Mouse (Mus musculus) C2C12 (cell line): ENCODE results near the gene Serpina1e. TPM values are rescaled to one million over a fixed set of nuclear protein-coding genes. Genes with fewer than 3 reads are reported as not detected.

Experiments used
- H3K27me3 ChIP-seq: one replicate; pipeline ENCODE4 v1.6.1; 2011; ENCODE audit not compliant: control insufficient read depth, insufficient read depth, insufficient read length
- H3K36me3 ChIP-seq: one replicate; pipeline ENCODE4 v1.6.1; 2011; ENCODE audit not compliant: control insufficient read depth, insufficient read depth
- H3K4me3 ChIP-seq: one replicate; pipeline ENCODE4 v1.5.1; 2011; ENCODE audit warnings: mild to moderate bottlenecking, control low read depth; ENCODE audit not compliant: poor library complexity, insufficient read depth, severe bottlenecking
- H3K79me2 ChIP-seq: one replicate; pipeline ENCODE4 v1.6.1; 2011; ENCODE audit not compliant: control insufficient read depth, insufficient read depth
- H3K79me3 ChIP-seq: one replicate; pipeline ENCODE4 v1.6.1; 2011; ENCODE audit warnings: low read depth, control low read depth
- H3ac ChIP-seq: one replicate; pipeline ENCODE3; 2011; ENCODE audit warnings: low read depth; ENCODE audit not compliant: control insufficient read depth, insufficient read length
- CEBPB ChIP-seq: IDR thresholded peaks from one replicate; pipeline ENCODE4 v1.6.1; 2011; ENCODE audit warnings: low read depth, mild to moderate bottlenecking, control low read depth, moderate library complexity
- CTCF ChIP-seq: IDR thresholded peaks from one replicate; pipeline ENCODE4 v1.5.1; 2011; ENCODE audit not compliant: control insufficient read depth, insufficient read depth, insufficient read length
- FOSL1 ChIP-seq: IDR thresholded peaks from one replicate; pipeline ENCODE4 v1.8.0; 2011; ENCODE audit warnings: mild to moderate bottlenecking, low read length; ENCODE audit not compliant: poor library complexity, insufficient read depth, severe bottlenecking
- MAX ChIP-seq: IDR thresholded peaks from one replicate; pipeline ENCODE4 v1.6.1; 2011; ENCODE audit warnings: mild to moderate bottlenecking, control low read depth
- MYOD1 ChIP-seq: IDR thresholded peaks from one replicate; pipeline ENCODE4 v1.6.1; 2011; ENCODE audit warnings: low read depth; ENCODE audit not compliant: control insufficient read depth, insufficient read length
- MYOG ChIP-seq: IDR thresholded peaks from one replicate; pipeline ENCODE4 v1.6.1; 2011; ENCODE audit not compliant: control insufficient read depth, insufficient read length; ENCODE audit errors: extremely low read depth
- USF1 ChIP-seq: IDR thresholded peaks from one replicate; pipeline ENCODE4 v1.6.1; 2011; ENCODE audit warnings: low read depth, mild to moderate bottlenecking, control low read depth, moderate library complexity
- polyA plus RNA-seq: library from polyadenylated mRNA; unstranded; fragments of >200 nt; fragmentation: generic; extraction: Trizol; gene quantifications from one replicate; pipeline ENCODE4 v1.2.1, GENCODE M21; 2012; ENCODE audit warnings: missing spikeins

Serpina1e gene
- polyA plus RNA-seq, 1 experiment = not detected

DNA sequence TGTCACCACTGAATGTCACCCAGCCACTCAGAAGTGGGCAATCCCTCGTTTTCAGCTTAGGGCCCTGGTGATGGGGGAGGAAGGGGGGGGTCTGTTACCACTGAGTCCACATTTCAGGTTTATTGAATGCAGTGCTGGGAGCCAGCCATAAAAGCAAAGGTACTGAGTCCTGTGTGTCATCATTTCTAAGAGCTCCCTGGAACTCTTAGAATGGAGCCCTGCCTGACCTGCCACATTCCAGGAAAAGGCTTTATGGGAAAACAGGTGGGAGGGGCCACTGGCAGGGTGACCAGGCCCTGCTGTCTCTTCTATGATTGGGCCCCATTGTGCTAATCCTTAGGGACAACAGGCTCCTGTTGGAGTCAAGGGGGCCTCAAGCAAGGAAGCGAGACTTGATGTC, 37.7 kb upstream of the Serpina1e start:
- no peak overlapping the region for H3ac ChIP-seq
- no peak overlapping the region for H3K4me3 ChIP-seq
- no peaks in the 10 kb centered on the region for H3K27me3 ChIP-seq
- TF ChIP-seq CTCF (no peak), MYOG (no peak), MAX (no peak), FOSL1 (no peak), CEBPB (no peak), USF1 (no peak), MYOD1 (no peak)
- H3K36me3 ChIP-seq = no peaks in the 10 kb centered on the region
- no peaks in the 10 kb centered on the region for H3K79me2 ChIP-seq
- H3K79me3 ChIP-seq = no peaks in the 10 kb centered on the region

DNA sequence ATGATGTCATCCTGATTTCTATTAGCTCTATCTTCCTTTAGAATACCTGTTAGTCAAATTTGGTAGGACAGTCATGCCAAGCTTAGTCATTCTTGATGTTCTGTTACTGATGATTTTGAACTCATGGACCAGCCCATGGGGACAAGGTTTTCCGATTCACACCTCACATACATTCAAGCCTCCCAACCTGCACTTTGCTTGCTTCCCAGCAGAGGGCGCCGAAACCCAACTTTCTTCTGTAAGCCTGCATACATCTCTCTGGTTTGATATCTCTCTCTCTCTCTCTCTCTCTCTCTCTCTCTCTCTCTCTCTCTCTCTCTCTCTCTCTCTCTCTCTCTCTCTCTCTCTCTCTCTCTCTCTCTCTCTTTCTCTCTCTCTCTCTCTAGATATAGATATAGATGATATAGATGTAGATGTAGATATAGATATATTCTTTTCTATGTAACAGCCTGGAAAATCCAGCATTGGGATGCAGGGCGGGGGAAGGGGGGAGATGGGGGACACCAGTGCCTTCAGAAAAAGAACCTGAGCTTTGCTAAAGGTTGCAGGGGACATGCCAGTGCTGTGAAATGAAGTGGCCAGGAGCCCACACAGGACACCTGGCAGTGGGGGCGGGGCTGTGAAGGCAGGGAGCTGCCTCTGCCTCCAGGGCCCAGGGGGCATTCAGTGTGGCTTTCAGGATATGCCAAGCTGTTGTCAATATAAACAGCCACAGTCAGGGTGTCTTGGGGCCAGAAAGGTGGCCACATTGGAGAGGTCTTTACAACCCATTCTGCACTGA, 36.7 kb upstream of the Serpina1e start:
- Histone ChIP-seq H3ac (no peak overlapping the region), H3K79me2 (no peaks in the 10 kb centered on the region), H3K4me3 (no peak overlapping the region), H3K36me3 (no peaks in the 10 kb centered on the region), H3K27me3 (no peaks in the 10 kb centered on the region), H3K79me3 (no peaks in the 10 kb centered on the region)
- TF ChIP-seq CTCF (peak; percentile 70), USF1 (no peak), MYOD1 (no peak)

DNA sequence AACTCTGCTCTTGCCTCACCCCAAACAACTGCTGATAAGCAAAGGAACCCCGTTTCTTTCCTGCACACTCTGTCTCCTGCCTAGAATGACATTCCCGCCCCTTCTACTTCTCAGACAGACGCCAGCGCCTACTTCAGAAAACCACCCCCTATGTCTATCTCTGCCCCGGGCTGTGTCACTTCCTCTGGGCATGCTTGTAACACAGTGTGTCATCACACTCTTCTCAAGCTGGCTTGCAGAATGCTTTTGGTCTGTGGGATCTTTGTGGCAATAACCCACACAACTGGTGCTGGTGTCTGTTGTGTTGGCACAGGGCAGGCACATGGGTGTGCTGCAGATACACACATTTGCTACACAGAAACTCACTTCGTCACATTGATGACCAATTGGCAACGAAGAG, 34.2 kb upstream of the Serpina1e start:
- Histone ChIP-seq H3K4me3 (no peak overlapping the region), H3K27me3 (no peaks in the 10 kb centered on the region), H3ac (no peak overlapping the region), H3K79me2 (no peaks in the 10 kb centered on the region), H3K36me3 (no peaks in the 10 kb centered on the region), H3K79me3 (no peaks in the 10 kb centered on the region)
- TF ChIP-seq MAX = no peak
- TF ChIP-seq USF1 = no peak
- TF ChIP-seq CTCF = no peak
- no peak for TF ChIP-seq CEBPB
- TF ChIP-seq FOSL1 = no peak
- no peak for TF ChIP-seq MYOD1
- no peak for TF ChIP-seq MYOG

DNA sequence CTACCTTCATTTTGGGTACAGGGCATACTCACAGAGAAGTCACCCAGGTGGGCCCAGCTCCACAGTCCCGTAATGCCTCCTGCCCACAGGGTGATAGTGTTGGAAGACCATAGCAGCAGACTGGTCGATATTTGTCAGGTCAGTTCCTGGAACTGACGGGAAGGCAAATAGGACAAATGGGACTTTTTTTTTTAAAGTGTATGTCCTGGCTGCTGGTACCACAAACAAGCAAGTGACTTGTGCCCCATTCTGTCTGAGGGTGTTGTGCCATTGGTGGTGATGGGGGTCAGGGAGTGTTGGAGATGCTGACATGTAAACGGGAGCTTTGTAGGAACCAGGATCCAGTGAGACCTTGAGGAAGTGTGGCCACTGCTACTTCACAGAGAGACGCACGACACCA, 31.1 kb upstream of the Serpina1e start, which contains the start of gene Serpina11:
Gene Serpina11, minus strand, starts transcription at position 101 of the 400 bp plus-strand sequence.
- TF ChIP-seq MYOD1 (no peak), MYOG (no peak), CTCF (no peak), USF1 (no peak), FOSL1 (no peak), MAX (no peak), CEBPB (no peak)
- Histone ChIP-seq H3K4me3 (no peak within 1 kb of the TSS), H3K79me3 (no peaks in the 10 kb centered on the region), H3K79me2 (no peaks in the 10 kb centered on the region), H3K27me3 (no peaks in the 10 kb centered on the region), H3ac (no peak within 1 kb of the TSS), H3K36me3 (no peaks in the 10 kb centered on the region)

DNA sequence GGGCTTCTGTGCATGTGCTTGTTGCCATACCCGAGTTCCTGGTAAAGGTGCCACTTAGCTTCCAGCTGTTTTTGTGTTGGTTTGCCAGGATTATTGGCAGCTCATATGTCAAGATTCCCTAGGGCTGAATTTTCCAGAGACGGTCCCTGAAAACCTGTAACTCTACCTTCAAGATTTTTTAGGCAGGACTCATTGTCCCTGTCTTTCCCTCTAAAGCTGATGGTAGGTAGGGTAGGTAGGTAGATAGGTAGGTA, 30.7 kb upstream of the Serpina1e start:
- no peaks in the 10 kb centered on the region for H3K27me3 ChIP-seq
- no peaks in the 10 kb centered on the region for H3K79me2 ChIP-seq
- H3K79me3 ChIP-seq = no peaks in the 10 kb centered on the region
- H3K4me3 ChIP-seq = no peak overlapping the region
- no peaks in the 10 kb centered on the region for H3K36me3 ChIP-seq
- no peak overlapping the region for H3ac ChIP-seq
- TF ChIP-seq MYOG (no peak), MYOD1 (no peak), CEBPB (no peak), MAX (no peak), USF1 (no peak), CTCF (no peak), FOSL1 (no peak)

DNA sequence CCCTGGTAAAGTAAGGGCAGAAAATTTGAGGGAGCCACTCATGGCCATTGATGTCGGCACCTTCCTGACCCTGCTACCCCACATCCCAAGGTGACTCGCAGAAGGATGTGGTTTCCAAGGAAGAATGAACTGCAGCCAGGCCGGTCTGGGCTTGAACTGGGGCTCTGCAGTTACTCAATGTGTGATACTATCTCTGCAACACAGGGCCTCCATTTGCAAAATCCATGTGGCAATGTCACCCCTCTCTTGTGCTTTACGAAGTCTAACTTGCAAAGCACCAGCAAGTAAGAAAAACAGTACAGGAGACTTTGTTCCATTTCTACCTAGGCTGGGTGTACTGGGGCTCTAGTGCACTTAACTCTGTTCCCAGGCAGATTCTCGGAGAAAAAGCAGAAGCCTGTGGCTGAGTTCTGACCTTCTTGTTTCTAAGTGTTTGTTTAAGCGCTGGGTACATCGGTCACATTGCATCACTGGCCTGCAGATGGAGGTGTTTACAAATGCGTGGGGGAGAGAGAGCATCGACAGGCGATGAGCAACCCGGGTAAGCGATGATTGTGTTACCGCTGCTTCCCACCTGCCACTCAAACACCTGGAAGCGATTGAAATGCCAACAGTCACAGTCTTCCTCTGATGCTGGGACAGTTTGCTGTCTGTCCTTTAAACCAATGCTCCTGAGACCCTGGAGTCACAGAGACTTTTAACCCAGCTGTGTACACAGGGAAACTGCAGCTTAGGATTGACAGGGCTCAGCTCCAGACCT, 30.2 kb upstream of the Serpina1e start:
- H3K4me3 ChIP-seq = no peak overlapping the region
- no peak overlapping the region for H3ac ChIP-seq
- H3K79me3 ChIP-seq = no peaks in the 10 kb centered on the region
- H3K27me3 ChIP-seq = no peaks in the 10 kb centered on the region
- TF ChIP-seq FOSL1 (no peak), MYOG (no peak), MAX (no peak)
- H3K79me2 ChIP-seq = no peaks in the 10 kb centered on the region
- H3K36me3 ChIP-seq = no peaks in the 10 kb centered on the region
